Mouse (Mus musculus) MEL-GATA-1-ER (cell line): ENCODE data around the gene Syne1.

Experiments
- DNase-seq: peaks from one replicate; pipeline ENCODE4 v3.0.0-alpha.2; 2012; ENCODE audit warnings: low read depth; ENCODE audit errors: extremely low read depth

Syne1 gene

GRCm38 (mm10) chr10:5163286-5163685 is 388.0 kb downstream of the Syne1 start:
- no peak for DNase-seq

- DNase-seq = peak; percentile 43
Measured at GRCm38 (mm10) chr10:5161394-5161872, 389.8 kb downstream of the Syne1 start.

- no peak for DNase-seq
Measured at GRCm38 (mm10) chr10:5159679-5160078, 391.6 kb downstream of the Syne1 start.

GRCm38 (mm10) chr10:5153047-5153446 is 398.2 kb downstream of the Syne1 start:
- no peak for DNase-seq

- DNase-seq = no peak
Measured at GRCm38 (mm10) chr10:5141471-5141870, 409.8 kb downstream of the Syne1 start.

GRCm38 (mm10) chr10:5139932-5140264 is 411.4 kb downstream of the Syne1 start:
- DNase-seq = no peak

GRCm38 (mm10) chr10:5139246-5139931 is 411.9 kb downstream of the Syne1 start:
- DNase-seq = no peak

- DNase-seq = no peak
Measured at GRCm38 (mm10) chr10:5132050-5132449, 419.2 kb downstream of the Syne1 start.

- no peak for DNase-seq
Measured at GRCm38 (mm10) chr10:5130495-5130894, 420.8 kb downstream of the Syne1 start.

GRCm38 (mm10) chr10:5124757-5125156 is 426.5 kb downstream of the Syne1 start:
- no peak for DNase-seq

GRCm38 (mm10) chr10:5116720-5117119 is 434.6 kb downstream of the Syne1 start:
- DNase-seq = no peak

- no peak for DNase-seq
Measured at GRCm38 (mm10) chr10:5116155-5116554, 435.1 kb downstream of the Syne1 start.

GRCm38 (mm10) chr10:5110773-5111172 is 440.5 kb downstream of the Syne1 start:
- DNase-seq = no peak

- DNase-seq = no peak
Measured at GRCm38 (mm10) chr10:5097754-5098137, 453.5 kb downstream of the Syne1 start.

- DNase-seq = no peak
Measured at GRCm38 (mm10) chr10:5096996-5097753, 454.1 kb downstream of the Syne1 start.

GRCm38 (mm10) chr10:5089133-5089532 is 462.1 kb downstream of the Syne1 start:
- DNase-seq = no peak

- no peak for DNase-seq
Measured at GRCm38 (mm10) chr10:5087336-5087735, 463.9 kb downstream of the Syne1 start.

- DNase-seq = no peak
Measured at GRCm38 (mm10) chr10:5086329-5086728, 465.0 kb downstream of the Syne1 start.

GRCm38 (mm10) chr10:5085792-5086191 is 465.5 kb downstream of the Syne1 start:
- no peak for DNase-seq

GRCm38 (mm10) chr10:5083716-5084115 is 467.6 kb downstream of the Syne1 start:
- no peak for DNase-seq

GRCm38 (mm10) chr10:5079945-5080468 is 471.3 kb downstream of the Syne1 start:
- DNase-seq = peak; percentile 74

- no peak for DNase-seq
Measured at GRCm38 (mm10) chr10:5075724-5076123, 475.6 kb downstream of the Syne1 start.

GRCm38 (mm10) chr10:5072054-5072453 is 479.2 kb downstream of the Syne1 start:
- DNase-seq = no peak
